Mouse (Mus musculus) stomach, embryonic 14.5 days (tissue): ENCODE measurements around the gene Foxc1. TPM values are rescaled to one million over a fixed set of nuclear protein-coding genes. Genes with fewer than 3 reads are reported as not detected.

Experiments
- ATAC-seq: fragments of 200-750 bp; cut with Nextera tagmentation; 2 replicates; pipeline ENCODE4 v1.8.0; 2017; ENCODE audit warnings: low read depth, moderate TSS enrichment; ENCODE audit not compliant: insufficient number of reproducible peaks, insufficient read depth, low FRiP score
- H3K27ac ChIP-seq: fragments of 300-500 bp; sonication (generic); 2 replicates; pipeline ENCODE4 v1.5.1; 2014; ENCODE audit warnings: mild to moderate bottlenecking, low read length, moderate library complexity, mixed read lengths
- H3K27me3 ChIP-seq: fragments of 300-500 bp; sonication (generic); 2 replicates; pipeline ENCODE4 v1.6.1; 2014; ENCODE audit warnings: low read length, control low read depth, mixed read lengths; ENCODE audit not compliant: control insufficient read depth, insufficient read depth
- H3K36me3 ChIP-seq: fragments of 300-500 bp; sonication (generic); 2 replicates; pipeline ENCODE4 v1.6.1; 2014; ENCODE audit warnings: mild to moderate bottlenecking, control low read depth, low read length, moderate library complexity, mixed read lengths; ENCODE audit not compliant: control insufficient read depth, insufficient read depth
- H3K4me1 ChIP-seq: fragments of 300-500 bp; sonication (generic); 2 replicates; pipeline ENCODE4 v1.6.1; 2014; ENCODE audit warnings: low read length, control low read depth, mixed read lengths; ENCODE audit not compliant: control insufficient read depth, insufficient read depth
- H3K4me2 ChIP-seq: fragments of 300-500 bp; sonication (generic); replicated peaks from 2 replicates; pipeline ENCODE4 v1.6.1; 2014; ENCODE audit warnings: low read depth, low read length, control low read depth
- H3K4me3 ChIP-seq: fragments of 300-500 bp; sonication (generic); 2 replicates; pipeline ENCODE4 v1.5.1; 2014; ENCODE audit warnings: low read depth, low read length, control low read depth
- H3K9ac ChIP-seq: fragments of 300-500 bp; sonication (generic); replicated peaks from 2 replicates; pipeline ENCODE4 v1.6.1; 2014; ENCODE audit warnings: low read depth, mild to moderate bottlenecking, control low read depth, low read length, moderate library complexity, mixed read lengths
- H3K9me3 ChIP-seq: fragments of 300-500 bp; sonication (generic); 2 replicates; pipeline ENCODE4 v1.6.1; 2016; ENCODE audit warnings: low read depth, low read length, control low read depth; ENCODE audit not compliant: control insufficient read depth
- WGBS: fragments of 180-500 bp; shearing (Covaris S2); extraction: QIAGEN DNeasy Blood & Tissue Kit; methylation state at CpG from one replicate; pipeline ENCODE4 v1.1.7; 2014; 5-methylcytosine and 5-hydroxymethylcytosine counted together
- polyA plus RNA-seq: library from polyadenylated mRNA; unstranded; fragments of >200 nt; fragmentation: Nextera tagmentation; extraction: Ambion mirVana; gene quantifications from 2 replicates; pipeline ENCODE4 v1.2.1, GENCODE M21; 2014

Foxc1 gene
- 0.33 and 0.55 TPM in 2 replicates for polyA plus RNA-seq

GRCm38 (mm10) chr13:31806428-31806832 is at the start of gene Foxc1:
Foxc1 (plus strand) TSS chr13:31806633.
- under 1% methylated on average over 36 of the region's 40 CpGs for WGBS
- peak within 1 kb of the TSS; percentile 55 for H3K9ac ChIP-seq
- H3K4me2 ChIP-seq, result peak within 1 kb of the TSS; percentile 99
- H3K4me1 ChIP-seq, result peaks cover 2% of the 10 kb centered on the region; the same call in 1 of the 2 replicates
- peak; percentile 91 for ATAC-seq
- peak within 1 kb of the TSS; percentile 44; the same call in 1 of the 2 replicates for H3K27ac ChIP-seq
- H3K4me3 ChIP-seq, result peak within 1 kb of the TSS; percentile 47
- H3K36me3 ChIP-seq, result no peaks in the 10 kb centered on the region
- H3K9me3 ChIP-seq, result no peaks in the 10 kb centered on the region
- peaks cover 48% of the 10 kb centered on the region for H3K27me3 ChIP-seq

GRCm38 (mm10) chr13:31760411-31760810 is 46.0 kb upstream of the Foxc1 start:
- Histone ChIP-seq H3K4me2 (no peak overlapping the region), H3K4me3 (no peak overlapping the region), H3K9me3 (no peaks in the 10 kb centered on the region), H3K4me1 (0 out of 2 replicates have a peak, but pooled peaks cover 2% of the 10 kb centered on the region), H3K36me3 (no peaks in the 10 kb centered on the region), H3K27ac (no peak overlapping the region), H3K27me3 (no peaks in the 10 kb centered on the region), H3K9ac (no peak overlapping the region)
- 0 out of 2 replicates have a peak, but pooled peaks have one; percentile 23 for ATAC-seq
- WGBS, result 18% methylated on average over 4 of the region's 4 CpGs

GRCm38 (mm10) chr13:31761057-31761456 is 45.4 kb upstream of the Foxc1 start:
- Histone ChIP-seq H3K9ac (no peak overlapping the region), H3K27ac (no peak overlapping the region), H3K9me3 (no peaks in the 10 kb centered on the region), H3K27me3 (no peaks in the 10 kb centered on the region), H3K4me1 (0 out of 2 replicates have a peak, but pooled peaks cover 2% of the 10 kb centered on the region), H3K4me2 (no peak overlapping the region), H3K36me3 (no peaks in the 10 kb centered on the region), H3K4me3 (no peak overlapping the region)
- ATAC-seq, result no peak
- 69% methylated on average over 4 of the region's 4 CpGs for WGBS

GRCm38 (mm10) chr13:31764419-31764818 is 42.0 kb upstream of the Foxc1 start:
- H3K4me1 ChIP-seq, result 0 out of 2 replicates have a peak, but pooled peaks cover 2% of the 10 kb centered on the region
- H3K27me3 ChIP-seq, result no peaks in the 10 kb centered on the region
- WGBS, result 89% methylated on average over 3 of the region's 3 CpGs
- no peak overlapping the region for H3K4me3 ChIP-seq
- H3K9me3 ChIP-seq, result no peaks in the 10 kb centered on the region
- H3K27ac ChIP-seq, result no peak overlapping the region
- H3K4me2 ChIP-seq, result no peak overlapping the region
- ATAC-seq, result no peak
- H3K9ac ChIP-seq, result no peak overlapping the region
- no peaks in the 10 kb centered on the region for H3K36me3 ChIP-seq

- no peak for ATAC-seq
- Histone ChIP-seq H3K4me1 (0 out of 2 replicates have a peak, but pooled peaks cover under 1% of the 10 kb centered on the region), H3K27me3 (no peaks in the 10 kb centered on the region), H3K9ac (no peak overlapping the region), H3K36me3 (no peaks in the 10 kb centered on the region), H3K27ac (no peak overlapping the region), H3K9me3 (no peaks in the 10 kb centered on the region), H3K4me2 (no peak overlapping the region), H3K4me3 (no peak overlapping the region)
- WGBS, result 74% methylated on average over 2 of the region's 2 CpGs
These were observed 40.9 kb upstream of the Foxc1 start for GRCm38 (mm10) chr13:31765564-31765963.

- Histone ChIP-seq H3K4me3 (no peak overlapping the region), H3K27ac (no peak overlapping the region), H3K9me3 (no peaks in the 10 kb centered on the region), H3K27me3 (no peaks in the 10 kb centered on the region), H3K4me2 (no peak overlapping the region), H3K4me1 (no peaks in the 10 kb centered on the region), H3K36me3 (no peaks in the 10 kb centered on the region), H3K9ac (no peak overlapping the region)
- WGBS, result 76% methylated on average over 5 of the region's 5 CpGs
- ATAC-seq, result no peak
These were observed 33.6 kb upstream of the Foxc1 start for GRCm38 (mm10) chr13:31772882-31773281.

- H3K27ac ChIP-seq, result no peak overlapping the region
- no peaks in the 10 kb centered on the region for H3K36me3 ChIP-seq
- no peaks in the 10 kb centered on the region for H3K9me3 ChIP-seq
- H3K4me3 ChIP-seq, result no peak overlapping the region
- H3K27me3 ChIP-seq, result no peaks in the 10 kb centered on the region
- no peak for ATAC-seq
- no peak overlapping the region for H3K9ac ChIP-seq
- H3K4me1 ChIP-seq, result no peaks in the 10 kb centered on the region
- H3K4me2 ChIP-seq, result no peak overlapping the region
- WGBS, result 69% methylated on average over 5 of the region's 5 CpGs
These were observed 30.7 kb upstream of the Foxc1 start for GRCm38 (mm10) chr13:31775762-31776161.

- H3K36me3 ChIP-seq, result no peaks in the 10 kb centered on the region
- no peak overlapping the region for H3K27ac ChIP-seq
- H3K27me3 ChIP-seq, result no peaks in the 10 kb centered on the region
- H3K4me2 ChIP-seq, result no peak overlapping the region
- H3K9me3 ChIP-seq, result no peaks in the 10 kb centered on the region
- no peak for ATAC-seq
- WGBS, result 49% methylated on average over 17 of the region's 17 CpGs
- H3K9ac ChIP-seq, result no peak overlapping the region
- H3K4me3 ChIP-seq, result no peak overlapping the region
- no peaks in the 10 kb centered on the region for H3K4me1 ChIP-seq
These were observed 27.0 kb upstream of the Foxc1 start for GRCm38 (mm10) chr13:31779281-31779981.
